Mouse (Mus musculus) midbrain, embryonic 15.5 days (tissue): ENCODE results near the gene 4921539E11Rik. TPM values are rescaled to one million over a fixed set of nuclear protein-coding genes. Genes with fewer than 3 reads are reported as not detected.

ENCODE experiments used
- ATAC-seq: fragments of 200-750 bp; cut with Nextera tagmentation; replicated peaks from 2 replicates; pipeline ENCODE4 v1.8.0; 2017; ENCODE audit warnings: moderate TSS enrichment
- H3K27ac ChIP-seq: fragments of 300-500 bp; sonication (generic); 2 replicates; pipeline ENCODE4 v1.5.1; 2015; ENCODE audit warnings: mild to moderate bottlenecking, inconsistent platforms
- H3K27me3 ChIP-seq: fragments of 300-500 bp; sonication (generic); replicated peaks from 2 replicates; pipeline ENCODE4 v1.6.1; 2015; ENCODE audit warnings: inconsistent platforms
- H3K36me3 ChIP-seq: fragments of 300-500 bp; sonication (generic); replicated peaks from 2 replicates; pipeline ENCODE4 v1.6.1; 2015; ENCODE audit warnings: inconsistent platforms
- H3K4me1 ChIP-seq: fragments of 300-500 bp; sonication (generic); 2 replicates; pipeline ENCODE4 v1.6.1; 2015; ENCODE audit warnings: inconsistent platforms
- H3K4me2 ChIP-seq: fragments of 300-500 bp; sonication (generic); 2 replicates; pipeline ENCODE4 v1.6.1; 2015; ENCODE audit warnings: inconsistent platforms, mild to moderate bottlenecking, moderate library complexity
- H3K4me3 ChIP-seq: fragments of 300-500 bp; sonication (generic); 2 replicates; pipeline ENCODE4 v1.5.1; 2015; ENCODE audit warnings: mild to moderate bottlenecking, inconsistent platforms
- H3K9ac ChIP-seq: fragments of 300-500 bp; sonication (generic); 2 replicates; pipeline ENCODE4 v1.6.1; 2015; ENCODE audit warnings: mild to moderate bottlenecking, inconsistent platforms
- H3K9me3 ChIP-seq: fragments of 300-500 bp; sonication (generic); 2 replicates; pipeline ENCODE4 v1.6.1; 2016; ENCODE audit warnings: inconsistent platforms
- WGBS: fragments of 180-500 bp; shearing (Covaris S2); methylation state at CpG from one replicate; pipeline ENCODE4 v1.1.7; 2015; ENCODE audit warnings: mixed read lengths; 5-methylcytosine and 5-hydroxymethylcytosine counted together
- polyA plus RNA-seq: library from polyadenylated mRNA; unstranded; fragments of >200 nt; fragmentation: Nextera tagmentation; extraction: Ambion mirVana; gene quantifications from 2 replicates; pipeline ENCODE4 v1.2.1, GENCODE M21; 2015

4921539E11Rik gene
- polyA plus RNA-seq, 1 experiment from 2014 or later = not detected

DNA sequence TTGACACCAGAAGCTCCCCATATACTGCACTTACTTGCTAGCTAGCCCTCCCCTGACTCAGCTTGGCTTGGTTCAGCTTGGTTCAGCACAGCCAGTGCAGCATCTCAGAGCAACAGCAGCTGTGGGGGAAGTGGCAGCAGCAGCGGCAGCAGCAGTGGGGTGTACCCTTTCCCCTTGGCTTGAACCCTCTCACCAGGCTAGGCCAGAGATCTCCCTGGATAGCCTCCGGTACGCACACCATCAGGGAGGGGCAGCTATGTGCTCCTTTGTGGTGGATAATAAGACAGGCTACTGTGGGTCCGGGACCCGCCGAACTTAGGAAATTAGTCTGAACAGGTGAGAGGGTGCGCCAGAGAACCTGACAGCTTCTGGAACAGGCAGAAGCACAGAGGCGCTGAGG is 17.6 kb downstream of the 4921539E11Rik start:
- Histone ChIP-seq H3K4me3 (no peak overlapping the region), H3K9me3 (no peaks in the 10 kb centered on the region), H3K36me3 (no peaks in the 10 kb centered on the region), H3K27me3 (no peaks in the 10 kb centered on the region), H3K9ac (no peak overlapping the region), H3K27ac (no peak overlapping the region), H3K4me1 (no peaks in the 10 kb centered on the region), H3K4me2 (no peak overlapping the region)
- WGBS = 75% methylated on average over 7 of the region's 8 CpGs
- ATAC-seq = no peak

DNA sequence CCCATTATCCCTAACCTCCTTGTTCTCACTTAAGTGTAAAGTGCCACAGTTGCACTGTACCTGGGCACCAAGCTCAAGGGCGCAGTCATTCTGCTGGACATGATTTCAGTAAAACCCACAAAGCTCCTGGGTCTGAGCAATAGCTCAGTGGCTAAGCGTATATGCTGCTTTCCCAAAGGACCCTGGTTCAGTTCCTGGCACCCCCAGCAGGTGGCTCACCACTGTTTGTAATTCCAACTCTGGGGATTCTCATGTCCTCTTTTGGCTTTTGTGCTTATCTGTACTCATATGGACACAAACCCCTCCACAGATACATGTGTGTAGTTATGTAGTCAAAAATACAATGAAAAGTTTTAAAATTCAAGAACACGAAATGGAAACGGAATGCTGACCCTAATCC is 21.3 kb downstream of the 4921539E11Rik start:
- Histone ChIP-seq H3K9ac (no peak overlapping the region), H3K4me1 (no peaks in the 10 kb centered on the region), H3K36me3 (no peaks in the 10 kb centered on the region), H3K4me2 (no peak overlapping the region), H3K9me3 (no peaks in the 10 kb centered on the region), H3K27ac (no peak overlapping the region), H3K27me3 (no peaks in the 10 kb centered on the region), H3K4me3 (no peak overlapping the region)
- ATAC-seq = no peak
- 84% methylated on average over 4 of the region's 4 CpGs for WGBS

DNA sequence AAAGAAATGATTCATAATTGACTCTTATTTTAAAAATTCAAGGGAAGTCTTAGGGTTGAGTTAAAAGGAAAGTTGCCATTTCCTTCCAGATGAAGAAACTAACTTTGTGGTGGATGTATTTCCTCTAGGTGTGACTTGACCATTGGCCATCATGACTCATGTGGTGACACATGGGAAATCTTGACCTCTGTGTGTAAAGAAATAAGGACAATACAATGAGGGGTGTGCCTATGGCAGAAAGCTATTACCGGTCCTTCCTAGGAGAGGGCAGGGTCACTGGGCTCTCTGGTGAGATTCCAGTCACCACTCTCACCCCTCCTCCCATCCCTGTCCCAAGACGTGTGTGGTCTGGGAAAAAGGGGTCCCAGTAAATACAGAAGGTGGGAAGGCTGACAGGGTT is 25.5 kb downstream of the 4921539E11Rik start:
- no peak overlapping the region for H3K9ac ChIP-seq
- no peak overlapping the region for H3K4me2 ChIP-seq
- no peaks in the 10 kb centered on the region for H3K9me3 ChIP-seq
- WGBS = 61% methylated on average over 2 of the region's 2 CpGs
- peaks cover 4% of the 10 kb centered on the region; the same call in 1 of the 2 replicates for H3K4me1 ChIP-seq
- H3K36me3 ChIP-seq = no peaks in the 10 kb centered on the region
- ATAC-seq = no peak
- H3K27me3 ChIP-seq = no peaks in the 10 kb centered on the region
- H3K4me3 ChIP-seq = no peak overlapping the region
- H3K27ac ChIP-seq = no peak overlapping the region

DNA sequence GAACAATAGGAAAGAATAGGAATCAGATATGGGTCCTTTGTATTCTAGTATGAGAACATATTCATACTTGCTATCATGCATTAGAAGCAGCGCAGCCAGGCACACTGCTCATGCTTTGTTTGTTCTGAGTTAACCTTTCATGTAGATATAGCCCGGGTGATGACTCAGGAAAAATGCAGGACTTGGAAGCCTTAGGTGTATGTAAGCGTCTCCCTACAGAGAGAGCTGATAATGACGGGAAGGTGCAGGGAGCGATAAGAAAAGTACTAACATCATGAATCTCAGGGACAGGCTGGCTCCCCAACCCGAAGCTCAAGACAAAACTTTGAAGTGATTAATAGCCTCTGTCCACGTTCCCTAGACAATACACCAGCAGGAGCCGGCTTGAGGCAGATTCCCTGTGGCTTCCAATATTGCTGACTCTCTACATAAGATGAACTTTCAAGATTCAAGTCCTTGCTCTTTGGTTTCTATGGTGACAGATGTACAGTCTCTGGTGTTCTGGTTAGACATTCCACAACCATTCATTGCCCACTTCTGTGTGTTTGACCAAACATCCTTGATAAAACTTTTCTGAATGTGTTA is 26.8 kb downstream of the 4921539E11Rik start:
- no peaks in the 10 kb centered on the region for H3K36me3 ChIP-seq
- no peaks in the 10 kb centered on the region for H3K9me3 ChIP-seq
- peaks cover 4% of the 10 kb centered on the region; the same call in 1 of the 2 replicates for H3K4me1 ChIP-seq
- no peaks in the 10 kb centered on the region for H3K27me3 ChIP-seq
- H3K9ac ChIP-seq = no peak overlapping the region
- no peak overlapping the region for H3K4me2 ChIP-seq
- H3K27ac ChIP-seq = no peak overlapping the region
- H3K4me3 ChIP-seq = no peak overlapping the region
- no peak for ATAC-seq
- 26% methylated on average over 8 of the region's 8 CpGs for WGBS

GRCm38 (mm10) chr4:103263378-103263777 is 27.3 kb downstream of the 4921539E11Rik start:
- WGBS = 61% methylated on average over 5 of the region's 5 CpGs
- Histone ChIP-seq H3K36me3 (no peaks in the 10 kb centered on the region), H3K9ac (no peak overlapping the region), H3K4me1 (peaks cover 4% of the 10 kb centered on the region; the same call in 1 of the 2 replicates), H3K27ac (no peak overlapping the region), H3K4me2 (no peak overlapping the region), H3K4me3 (no peak overlapping the region), H3K9me3 (no peaks in the 10 kb centered on the region), H3K27me3 (no peaks in the 10 kb centered on the region)
- no peak for ATAC-seq

GRCm38 (mm10) chr4:103258817-103259216 is 31.8 kb downstream of the 4921539E11Rik start:
- no peaks in the 10 kb centered on the region for H3K27me3 ChIP-seq
- no peak overlapping the region for H3K9ac ChIP-seq
- ATAC-seq = no peak
- no peaks in the 10 kb centered on the region for H3K36me3 ChIP-seq
- no peak overlapping the region for H3K27ac ChIP-seq
- 84% methylated on average over 3 of the region's 3 CpGs for WGBS
- peaks cover 1% of the 10 kb centered on the region; the same call in 1 of the 2 replicates for H3K4me1 ChIP-seq
- H3K4me3 ChIP-seq = no peak overlapping the region
- H3K9me3 ChIP-seq = no peaks in the 10 kb centered on the region
- H3K4me2 ChIP-seq = no peak overlapping the region

DNA sequence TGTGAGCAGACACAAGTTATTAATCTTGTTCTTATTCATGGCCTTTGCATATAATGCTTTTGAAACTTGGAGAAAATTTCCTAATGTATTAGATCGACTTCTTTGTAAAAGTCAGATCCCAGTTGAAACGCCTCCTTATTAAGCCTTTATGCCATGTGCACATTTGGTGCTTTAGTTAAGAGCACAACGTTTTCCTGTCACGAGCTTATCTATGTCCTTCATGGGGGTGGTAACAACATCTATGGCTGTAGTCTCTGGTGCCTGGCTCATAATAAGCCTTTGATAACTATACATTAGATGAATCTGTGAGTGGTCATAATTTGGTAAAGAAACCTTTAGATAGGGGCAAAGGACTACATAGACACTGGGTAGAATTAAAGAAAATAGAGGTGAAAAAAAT is 36.8 kb downstream of the 4921539E11Rik start:
- 88% methylated on average over 4 of the region's 4 CpGs for WGBS
- Histone ChIP-seq H3K36me3 (no peaks in the 10 kb centered on the region), H3K9me3 (no peaks in the 10 kb centered on the region), H3K9ac (no peak overlapping the region), H3K27ac (no peak overlapping the region), H3K27me3 (no peaks in the 10 kb centered on the region), H3K4me1 (no peaks in the 10 kb centered on the region), H3K4me2 (no peak overlapping the region), H3K4me3 (no peak overlapping the region)
- no peak for ATAC-seq

GRCm38 (mm10) chr4:103249436-103250085 is 41.1 kb downstream of the 4921539E11Rik start:
- Histone ChIP-seq H3K4me1 (no peaks in the 10 kb centered on the region), H3K36me3 (no peaks in the 10 kb centered on the region), H3K4me3 (no peak overlapping the region), H3K27me3 (no peaks in the 10 kb centered on the region), H3K27ac (no peak overlapping the region), H3K4me2 (no peak overlapping the region), H3K9me3 (no peaks in the 10 kb centered on the region), H3K9ac (no peak overlapping the region)
- ATAC-seq = no peak
- 76% methylated on average over 6 of the region's 6 CpGs for WGBS

GRCm38 (mm10) chr4:103247813-103248212 is 42.9 kb downstream of the 4921539E11Rik start:
- Histone ChIP-seq H3K9me3 (no peaks in the 10 kb centered on the region), H3K36me3 (no peaks in the 10 kb centered on the region), H3K4me2 (no peak overlapping the region), H3K4me1 (no peaks in the 10 kb centered on the region), H3K27ac (no peak overlapping the region), H3K9ac (no peak overlapping the region), H3K4me3 (no peak overlapping the region), H3K27me3 (no peaks in the 10 kb centered on the region)
- ATAC-seq = no peak
- WGBS = 80% methylated on average over 2 of the region's 2 CpGs

DNA sequence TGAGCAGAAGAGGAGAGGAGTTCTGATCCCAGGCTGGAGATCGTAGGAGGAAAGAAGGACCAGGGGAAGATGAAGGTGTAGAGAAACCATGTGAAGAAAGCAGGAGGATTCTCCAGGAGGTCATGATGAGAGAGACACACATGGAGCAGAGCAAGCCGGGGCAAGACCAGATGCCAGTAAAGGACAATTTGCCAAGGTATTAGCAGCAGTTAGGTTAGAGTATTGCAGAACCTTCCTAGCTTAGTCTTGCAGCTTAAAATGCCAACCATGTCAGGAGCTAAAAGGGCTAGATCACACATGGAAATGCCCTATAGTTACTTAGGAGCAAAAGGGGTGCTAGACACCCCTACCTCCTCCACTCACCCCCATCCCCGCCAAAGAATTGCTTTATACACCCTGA is 43.4 kb downstream of the 4921539E11Rik start:
- H3K27me3 ChIP-seq = no peaks in the 10 kb centered on the region

DNA sequence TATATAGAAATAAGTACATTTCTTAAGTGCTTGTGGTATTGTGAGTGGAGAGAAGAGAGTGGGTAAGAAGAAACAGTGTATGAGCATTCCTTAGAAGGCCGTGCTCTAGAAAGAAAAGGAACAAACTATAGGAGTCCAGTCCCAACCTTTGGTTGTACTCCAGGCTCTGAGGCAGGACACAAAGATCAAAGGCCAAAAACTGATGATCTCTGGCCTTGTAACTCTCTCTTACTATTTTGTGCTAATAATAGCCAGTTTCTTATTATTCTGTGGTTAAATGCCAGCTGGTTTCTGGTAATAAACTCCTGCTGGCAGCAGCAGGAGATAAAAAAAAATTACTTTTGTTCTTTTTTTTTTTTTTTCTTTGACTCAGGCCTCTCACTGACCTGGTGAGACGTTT is 58.5 kb downstream of the 4921539E11Rik start:
- Histone ChIP-seq H3K36me3 (no peaks in the 10 kb centered on the region), H3K27ac (no peak overlapping the region), H3K4me3 (no peak overlapping the region), H3K4me2 (no peak overlapping the region), H3K9me3 (no peaks in the 10 kb centered on the region), H3K9ac (no peak overlapping the region), H3K27me3 (no peaks in the 10 kb centered on the region), H3K4me1 (no peaks in the 10 kb centered on the region)
- WGBS = 26% methylated on average over 2 of the region's 2 CpGs
- no peak for ATAC-seq

More for the DNA sequence above, 43.4 kb downstream of the 4921539E11Rik start:
- Histone ChIP-seq H3K27ac (no peak overlapping the region), H3K9me3 (no peaks in the 10 kb centered on the region), H3K36me3 (no peaks in the 10 kb centered on the region), H3K4me1 (no peaks in the 10 kb centered on the region), H3K4me2 (no peak overlapping the region), H3K4me3 (no peak overlapping the region), H3K9ac (no peak overlapping the region)
- ATAC-seq = no peak
- 94% methylated on average over 3 of the region's 3 CpGs for WGBS

DNA sequence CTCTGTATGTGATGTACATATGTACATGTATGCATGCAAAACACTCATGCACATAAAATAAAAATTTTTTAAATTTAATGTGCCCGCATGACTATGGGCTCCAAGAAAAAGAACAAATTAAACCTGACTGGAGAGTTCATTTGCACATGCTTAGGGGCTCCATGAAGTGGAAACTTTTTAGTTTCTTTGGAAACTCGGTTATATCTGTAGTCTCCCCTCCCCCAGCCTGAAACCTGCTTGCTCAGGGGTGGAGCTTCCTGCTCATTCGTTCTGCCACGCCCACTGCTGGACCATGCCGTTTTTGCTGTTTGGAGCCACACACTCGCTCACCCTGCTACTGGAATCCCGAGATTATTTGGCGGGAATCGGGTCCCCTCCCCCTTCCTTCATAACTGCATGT is 67.8 kb downstream of the 4921539E11Rik start:
- H3K36me3 ChIP-seq = no peaks in the 10 kb centered on the region
- ATAC-seq = no peak

GRCm38 (mm10) chr4:103221789-103222188 is 68.9 kb downstream of the 4921539E11Rik start:
- ATAC-seq = no peak
- Histone ChIP-seq H3K4me1 (no peaks in the 10 kb centered on the region), H3K4me2 (no peak overlapping the region), H3K9me3 (no peaks in the 10 kb centered on the region), H3K4me3 (no peak overlapping the region), H3K27me3 (no peaks in the 10 kb centered on the region), H3K9ac (no peak overlapping the region), H3K36me3 (no peaks in the 10 kb centered on the region), H3K27ac (no peak overlapping the region)
- 88% methylated on average over 6 of the region's 6 CpGs for WGBS

More for the DNA sequence above, 67.8 kb downstream of the 4921539E11Rik start:
- 46% methylated on average over 9 of the region's 9 CpGs for WGBS
- Histone ChIP-seq H3K4me1 (no peaks in the 10 kb centered on the region), H3K4me3 (no peak overlapping the region), H3K9ac (no peak overlapping the region), H3K27ac (no peak overlapping the region), H3K9me3 (no peaks in the 10 kb centered on the region), H3K4me2 (no peak overlapping the region), H3K27me3 (no peaks in the 10 kb centered on the region)
